Mouse (Mus musculus): ENCODE data around the gene Rab3d. TPM values are rescaled to one million over a fixed set of nuclear protein-coding genes. Genes with fewer than 3 reads are reported as not detected.

The Rab3d gene
- 36.7 and 44.4 TPM in 2 replicates for total RNA-seq (2015)
- total RNA-seq (2017), result 66.4 and 92.7 TPM in 2 replicates

DNA sequence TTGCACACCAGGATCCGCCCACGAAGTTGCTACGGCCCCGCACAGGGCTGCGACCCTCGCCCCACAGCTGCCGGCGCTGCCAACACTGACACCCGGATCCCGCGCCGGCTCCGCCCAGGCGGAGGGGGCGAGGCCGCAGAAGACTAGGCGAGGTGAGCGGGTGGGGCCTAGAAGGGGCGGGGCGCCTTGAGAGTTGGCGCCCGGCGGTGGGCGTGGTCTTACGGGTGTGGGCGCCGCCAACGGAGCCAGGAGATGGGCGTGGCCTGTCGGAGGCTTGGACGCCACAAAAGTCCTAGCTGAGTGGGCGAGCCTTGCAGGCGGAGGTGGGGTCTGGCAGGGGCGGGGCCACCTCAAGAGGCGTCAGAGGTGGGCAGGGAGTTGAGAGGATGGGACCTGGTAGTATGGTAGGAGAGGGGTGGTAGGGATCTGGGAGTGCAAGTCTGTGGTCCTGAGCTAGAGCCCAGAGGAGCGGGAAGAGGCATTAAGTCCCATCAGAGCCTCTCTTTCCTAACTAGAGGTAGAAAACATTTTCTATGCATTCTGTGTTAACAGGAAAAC lies at the start of gene Rab3d:
Rab3d (minus strand) TSS at position 158 of the 558 bp plus-strand sequence.
- ATAC-seq (ENCODE audit: poor library complexity, severe bottlenecking), result peak; percentile 97

DNA sequence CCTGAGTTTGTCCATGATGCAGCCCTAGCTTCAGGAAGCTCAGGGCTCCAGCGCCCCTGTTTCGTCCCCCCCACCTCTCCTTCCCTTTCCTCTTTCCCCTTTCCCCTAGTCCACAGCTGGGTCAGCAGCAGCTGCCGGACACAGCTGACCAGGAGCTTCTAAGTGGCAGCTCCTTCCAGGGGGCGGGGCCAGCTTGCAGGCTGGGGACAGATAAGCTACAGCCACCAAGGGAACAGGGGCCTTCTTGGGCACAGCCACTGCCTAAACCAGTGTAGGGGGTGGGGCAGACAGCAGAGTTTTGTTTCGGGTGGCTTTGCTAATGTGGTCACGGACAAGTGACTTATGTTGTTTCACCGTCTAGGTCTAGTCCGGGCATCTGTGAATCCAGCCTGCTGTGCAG lies 45.4 kb upstream of the Rab3d start, which contains the start of gene Epor:
Epor (minus strand) TSS at position 90 of the 400 bp plus-strand sequence.
- 0 out of 2 replicates have a peak, but pooled peaks have one; percentile 31 for ATAC-seq (ENCODE audit: poor library complexity, severe bottlenecking)

DNA sequence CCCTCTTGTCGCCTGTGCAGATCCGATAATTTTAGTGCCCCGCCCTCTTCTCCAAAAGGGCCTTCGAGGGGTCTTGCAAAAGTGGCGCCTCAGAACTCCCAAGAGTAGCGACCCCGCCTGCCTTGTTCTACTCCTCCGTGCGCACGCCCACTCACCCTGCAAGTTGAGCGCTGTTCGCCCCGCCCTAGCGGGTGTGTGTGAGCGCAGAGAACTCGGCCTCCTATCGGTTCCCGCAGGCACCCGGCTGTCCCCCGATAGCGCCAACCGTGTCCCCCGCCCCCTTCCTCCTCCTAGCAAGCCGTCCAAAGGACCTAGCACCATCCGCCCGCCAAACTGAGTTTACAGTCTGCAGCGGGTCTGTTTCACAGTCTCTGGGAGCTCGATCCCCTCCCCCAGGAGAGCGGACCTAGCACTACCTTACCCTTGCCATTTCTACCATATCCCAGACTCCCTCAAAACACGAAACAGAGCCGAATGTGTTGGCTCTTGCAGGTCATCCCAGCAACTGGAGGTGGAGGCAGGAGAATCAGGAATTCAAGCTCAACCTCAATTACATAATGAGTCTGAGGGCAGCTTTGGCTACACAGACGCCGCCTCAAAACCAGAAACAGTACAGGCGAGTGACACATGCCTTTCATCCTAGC lies 44.5 kb upstream of the Rab3d start:
- peak; percentile 83 for ATAC-seq (ENCODE audit: poor library complexity, severe bottlenecking)

DNA sequence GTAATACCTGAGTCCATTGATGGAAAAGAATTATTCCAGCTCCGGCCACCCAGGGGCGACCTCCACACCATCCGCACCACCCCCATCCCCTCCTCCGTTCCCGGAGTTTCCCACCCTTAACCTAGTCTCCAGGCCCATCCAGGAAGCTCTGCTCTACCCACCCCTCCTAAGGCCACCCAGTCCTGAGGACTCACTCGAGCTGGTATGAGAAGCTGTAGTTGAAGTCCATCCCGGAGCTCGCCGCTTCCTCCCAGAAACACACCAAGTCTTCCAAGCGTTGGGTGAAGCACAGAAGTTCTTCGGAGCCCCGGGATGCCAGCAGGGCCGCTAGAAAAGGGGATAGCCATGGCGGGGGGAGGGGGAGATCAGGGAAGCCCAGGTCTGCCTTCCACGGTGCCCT lies 44.0 kb upstream of the Rab3d start:
- no peak for ATAC-seq (ENCODE audit: poor library complexity, severe bottlenecking)

DNA sequence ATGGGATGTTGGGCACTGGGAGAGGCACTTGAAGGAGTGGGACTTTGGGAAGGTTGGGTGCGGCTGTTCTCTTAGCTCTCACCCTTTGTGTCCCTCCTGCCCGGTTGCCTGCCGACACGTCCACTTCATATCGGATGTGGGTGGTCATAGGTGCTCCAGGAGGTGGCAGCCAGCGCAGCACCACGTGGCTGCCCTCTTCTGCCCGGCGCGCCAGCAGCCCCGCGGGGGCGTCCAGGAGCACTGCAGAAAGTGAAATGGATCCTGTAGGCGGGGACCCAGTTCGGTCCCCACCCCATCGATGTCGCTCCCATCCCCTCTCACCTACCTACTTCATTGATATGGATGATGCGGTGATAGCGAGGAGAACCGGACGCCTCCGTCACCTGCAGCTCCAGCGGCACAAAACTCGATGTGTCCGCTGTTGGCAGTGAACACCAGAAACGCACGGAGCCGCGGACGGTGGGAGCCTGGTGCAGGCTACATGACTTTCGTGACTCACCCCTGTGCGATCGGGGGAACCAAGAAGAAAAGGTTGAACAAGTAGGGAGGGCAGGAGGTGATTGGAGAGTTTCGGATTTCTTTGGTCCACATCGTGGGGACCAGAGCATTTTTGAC lies 43.5 kb upstream of the Rab3d start:
- ATAC-seq (ENCODE audit: poor library complexity, severe bottlenecking), result no peak

DNA sequence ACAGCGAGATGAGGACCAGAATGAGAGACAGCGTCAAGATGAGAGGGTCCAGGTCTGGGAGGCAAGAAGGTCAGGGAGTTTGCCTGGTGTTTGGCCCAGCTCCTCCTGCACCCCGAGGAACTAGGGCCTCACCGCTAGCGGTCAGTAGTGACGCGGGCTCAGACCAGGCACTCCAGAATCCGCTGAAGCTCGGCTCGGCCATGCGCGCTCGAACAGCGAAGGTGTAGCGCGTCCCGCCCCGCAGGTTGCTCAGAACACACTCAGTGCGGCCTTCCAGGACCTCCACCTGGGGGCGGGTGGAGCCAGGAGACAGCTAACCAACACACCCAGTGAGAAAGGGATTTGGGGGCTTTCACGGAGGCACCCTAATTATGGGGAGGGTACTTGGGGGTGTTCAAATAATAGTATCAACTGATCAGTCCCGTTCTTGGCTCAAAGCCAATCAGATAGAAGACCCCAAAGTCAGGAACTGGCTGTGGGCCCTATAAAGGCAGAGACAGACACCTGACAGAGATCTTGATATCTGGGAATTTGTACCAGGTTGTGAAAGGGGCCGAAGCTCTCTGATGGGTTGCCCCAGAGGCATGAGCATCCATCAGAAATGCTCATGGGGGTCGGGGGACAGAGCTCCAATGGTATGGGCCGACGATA lies 42.7 kb upstream of the Rab3d start:
- no peak for ATAC-seq (ENCODE audit: poor library complexity, severe bottlenecking)

GRCm38 (mm10) chr9:21960135-21960534 lies 42.1 kb upstream of the Rab3d start:
- ATAC-seq (ENCODE audit: poor library complexity, severe bottlenecking), result no peak

DNA sequence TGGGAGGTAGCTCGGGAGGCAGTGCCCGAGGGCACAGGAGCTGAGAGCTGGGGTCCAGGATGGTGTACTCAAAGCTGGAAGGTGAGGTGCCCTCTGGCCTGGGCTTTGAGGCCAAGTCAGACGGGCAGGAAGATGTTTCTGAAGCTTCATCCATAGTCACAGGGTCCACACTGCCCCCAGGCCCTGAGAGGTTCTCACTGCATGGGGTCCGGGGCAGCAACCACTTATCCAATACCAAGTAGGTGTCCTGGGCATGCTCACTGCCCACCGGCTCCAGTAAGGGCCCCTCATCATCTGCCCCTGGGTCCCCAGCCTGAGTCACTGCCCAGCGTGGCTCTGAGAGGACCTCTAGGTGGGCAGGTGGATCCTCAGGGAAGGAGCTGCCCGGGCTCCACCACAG lies 41.3 kb upstream of the Rab3d start:
- no peak for ATAC-seq (ENCODE audit: poor library complexity, severe bottlenecking)

- no peak for ATAC-seq (ENCODE audit: poor library complexity, severe bottlenecking)
These were observed 40.4 kb upstream of the Rab3d start for GRCm38 (mm10) chr9:21958372-21958771.

GRCm38 (mm10) chr9:21955570-21956281 lies 37.7 kb upstream of the Rab3d start, which contains the start of gene Swsap1:
Gene Swsap1 (plus strand): TSS chr9:21955755.
- ATAC-seq (ENCODE audit: poor library complexity, severe bottlenecking), result peak; percentile 93

GRCm38 (mm10) chr9:21955225-21955569 lies 37.2 kb upstream of the Rab3d start:
- peak; percentile 45 for ATAC-seq (ENCODE audit: poor library complexity, severe bottlenecking)

- ATAC-seq (ENCODE audit: poor library complexity, severe bottlenecking), result no peak
These were observed 36.6 kb upstream of the Rab3d start for GRCm38 (mm10) chr9:21954635-21955034.

DNA sequence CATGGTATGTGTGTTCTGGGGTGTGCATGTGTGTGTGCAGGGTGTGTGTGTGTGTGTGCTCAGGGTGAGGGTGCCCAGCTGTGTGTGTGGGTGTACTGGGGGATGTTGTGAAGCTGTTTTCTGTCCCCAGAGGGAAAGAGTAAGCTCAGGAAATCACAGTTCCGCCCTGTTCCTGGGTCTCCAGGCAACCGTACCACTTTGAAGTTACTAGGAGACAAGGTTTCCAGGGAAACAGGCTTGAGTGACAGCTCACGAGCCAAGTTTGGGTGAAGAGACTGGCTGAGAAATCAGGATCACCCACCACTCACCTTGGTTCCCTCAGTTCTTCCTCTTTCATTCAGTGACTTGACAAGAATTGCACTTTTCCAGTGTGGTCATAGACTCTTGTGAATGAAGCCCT lies 35.6 kb upstream of the Rab3d start:
- ATAC-seq (ENCODE audit: poor library complexity, severe bottlenecking), result no peak

GRCm38 (mm10) chr9:21951977-21952376 lies 34.0 kb upstream of the Rab3d start:
- no peak for ATAC-seq (ENCODE audit: poor library complexity, severe bottlenecking)

GRCm38 (mm10) chr9:21950322-21950721 lies 32.3 kb upstream of the Rab3d start:
- peak; percentile 73 for ATAC-seq (ENCODE audit: poor library complexity, severe bottlenecking)

DNA sequence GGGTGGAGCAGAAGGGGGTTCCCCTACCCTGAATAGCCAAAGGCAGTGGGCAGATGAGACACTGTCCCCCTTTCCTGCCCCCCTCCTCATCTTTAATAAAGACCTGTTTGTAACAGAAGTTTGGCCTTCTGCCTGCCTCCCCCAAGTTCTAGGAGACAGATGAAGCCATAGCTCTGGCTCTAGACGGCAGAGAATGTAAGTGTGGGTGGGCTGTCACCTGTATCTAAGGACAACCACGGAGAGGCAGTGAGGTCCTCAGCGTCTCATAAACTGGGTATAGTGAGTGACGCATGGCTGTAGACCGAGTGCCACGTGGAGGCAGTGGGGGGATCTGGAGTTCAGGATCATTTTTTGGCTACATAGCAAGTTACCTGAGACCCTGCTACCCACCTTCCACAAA lies 30.8 kb upstream of the Rab3d start:
- no peak for ATAC-seq (ENCODE audit: poor library complexity, severe bottlenecking)

DNA sequence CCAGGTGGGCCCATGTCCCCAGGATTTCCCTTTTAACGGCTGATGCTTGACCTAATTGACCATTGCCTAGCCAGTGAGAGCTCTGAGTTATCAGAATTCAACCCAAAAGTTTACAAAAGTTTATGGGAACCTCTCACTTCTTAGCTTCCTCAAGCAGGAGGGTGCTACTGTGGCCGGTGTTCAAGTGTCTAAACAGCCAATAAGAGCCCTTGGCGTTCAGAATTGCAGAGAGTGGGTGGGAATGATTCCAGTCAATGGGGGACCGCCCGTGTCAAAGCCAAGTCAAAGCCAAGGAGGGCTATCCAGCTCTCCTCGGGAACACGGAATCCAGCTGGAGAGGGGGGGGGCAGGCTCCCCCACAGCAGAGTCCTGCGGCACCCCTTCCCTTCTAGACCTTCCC lies 30.2 kb upstream of the Rab3d start:
- no peak for ATAC-seq (ENCODE audit: poor library complexity, severe bottlenecking)

- 0 out of 2 replicates have a peak, but pooled peaks have one; percentile 10 for ATAC-seq (ENCODE audit: poor library complexity, severe bottlenecking)
These were observed 29.6 kb upstream of the Rab3d start for GRCm38 (mm10) chr9:21947540-21948130.

DNA sequence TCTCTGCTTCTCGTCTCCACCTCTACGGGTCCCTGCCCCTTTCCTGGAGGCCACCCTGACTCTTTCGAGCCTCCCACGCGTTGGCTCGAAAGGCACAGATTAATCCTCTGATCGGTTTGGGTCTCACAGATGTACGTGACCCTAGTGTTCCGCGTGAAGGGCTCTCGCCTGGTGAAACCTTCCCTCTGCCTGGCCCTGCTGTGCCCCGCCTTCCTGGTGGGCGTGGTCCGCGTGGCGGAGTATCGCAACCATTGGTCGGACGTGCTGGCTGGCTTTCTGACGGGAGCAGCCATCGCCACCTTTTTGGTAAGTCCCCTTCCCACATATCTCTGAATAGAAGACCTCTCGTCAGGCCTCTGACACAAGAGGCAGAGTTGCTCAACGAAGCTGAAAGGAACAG lies 26.3 kb upstream of the Rab3d start:
- ATAC-seq (ENCODE audit: poor library complexity, severe bottlenecking), result no peak

- no peak for ATAC-seq (ENCODE audit: poor library complexity, severe bottlenecking)
These were observed 25.6 kb upstream of the Rab3d start for GRCm38 (mm10) chr9:21943638-21944037.

DNA sequence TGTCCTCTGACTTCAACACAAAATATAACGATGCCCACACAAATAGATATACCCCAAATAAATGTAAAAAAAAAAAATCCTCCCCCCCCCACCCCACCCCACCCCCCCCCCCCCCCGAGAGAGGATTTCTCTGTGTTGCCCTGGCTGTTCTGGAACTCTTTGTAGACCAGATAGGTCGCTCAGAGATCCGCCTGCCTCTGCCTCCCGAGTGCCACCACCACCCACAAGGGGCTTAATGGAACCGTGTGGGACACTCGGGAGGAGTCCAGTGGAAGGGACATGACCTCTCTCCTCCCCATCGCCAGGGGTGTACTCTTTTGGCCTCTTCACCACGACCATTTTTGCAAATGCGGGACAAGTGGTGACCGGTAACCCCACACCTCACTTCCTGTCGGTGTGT lies 25.1 kb upstream of the Rab3d start:
- no peak for ATAC-seq (ENCODE audit: poor library complexity, severe bottlenecking)

Measured in megakaryocyte, adult 5-6 weeks (primary cell).